Comparison of ENCODE assay signal across 21 mouse cellular contexts in genomic region chr11:30723438-30723837, GRCm38 (mm10). TPM values are rescaled to one million over a fixed set of nuclear protein-coding genes. Genes with fewer than 3 reads are reported as not detected.
A peak's percentile ranks its signal among the peaks of the same experiment; 100 is the strongest.
DNase-seq lines count a peak whose midpoint lies in the region; TF ChIP-seq lines count a peak whose summit lies in the region.
"Had no signal": no experiment of that assay in that cellular context is flagged by ENCODE, and none has a peak within 500 bp of the region (broad histone marks: within the 10 kb centered on the region; RNA-seq: fewer than 3 reads in every experiment).

No protein-coding gene starts in this region.

- no peaks in the 10 kb centered on the region for H3K27me3 ChIP-seq in ES-Bruce4 (ENCODE audit: control insufficient read depth, insufficient read depth, low read length, poor library complexity, severe bottlenecking)
- H3K27me3 ChIP-seq in kidney, adult 2 months (replicated peaks; ENCODE audit: control insufficient read depth, insufficient read depth, low read length) = no peaks in the 10 kb centered on the region
- H3K27me3 ChIP-seq: embryonic facial prominence, embryonic 13.5 days; embryonic facial prominence, embryonic 15.5 days; forebrain, embryonic 12.5 days had no signal

- H3K9me3 ChIP-seq in ES-Bruce4 (replicated peaks; ENCODE audit: control insufficient read depth, insufficient read depth, low read length, poor library complexity, severe bottlenecking) = peaks cover 14% of the 10 kb centered on the region
- H3K9me3 ChIP-seq: embryonic facial prominence, embryonic 13.5 days; embryonic facial prominence, embryonic 15.5 days; forebrain, embryonic 10.5 days; forebrain, embryonic 12.5 days; G1E had no signal

- H3K36me3 ChIP-seq in ES-Bruce4 (ENCODE audit: control insufficient read depth, insufficient read depth, low read length, poor library complexity, severe bottlenecking) = no peaks in the 10 kb centered on the region
- H3K36me3 ChIP-seq in kidney, adult 2 months (ENCODE audit: control insufficient read depth, insufficient read depth, low read length) = no peaks in the 10 kb centered on the region
- H3K36me3 ChIP-seq: embryonic facial prominence, embryonic 13.5 days; embryonic facial prominence, embryonic 15.5 days; forebrain, embryonic 10.5 days; forebrain, embryonic 12.5 days; G1E had no signal

- 59% methylated on average over 5 of the region's 5 CpGs for WGBS in kidney, adult 2 months

- no peak overlapping the region for H3K9ac ChIP-seq in ES-Bruce4 (ENCODE audit: low read depth, poor library complexity, severe bottlenecking)
- H3K9ac ChIP-seq: embryonic facial prominence, embryonic 13.5 days; embryonic facial prominence, embryonic 15.5 days; forebrain, embryonic 12.5 days had no signal

- H3K4me3 ChIP-seq in ES-Bruce4 (ENCODE audit: low read depth, low read length) = no peak overlapping the region
- no peak overlapping the region for H3K4me3 ChIP-seq in kidney, adult 2 months (ENCODE audit: insufficient read depth, low read depth, low read length)
- H3K4me3 ChIP-seq: embryonic facial prominence, embryonic 13.5 days; embryonic facial prominence, embryonic 15.5 days; erythroblast, embryonic 14.5 days; forebrain, embryonic 10.5 days; forebrain, embryonic 12.5 days had no signal

- DNase-seq in ES-CJ7 (ENCODE audit: low read depth, low spot score) = peak; percentile 85
- peak; percentile 87 for DNase-seq in R1 (ENCODE audit: low read depth, low spot score)
- DNase-seq in kidney, adult 2 months = no peak
- DNase-seq in right cerebral cortex, adult 2 months (ENCODE audit: low spot score in 2 of 2) = no peak
- DNase-seq in adrenal gland, postnatal 36 days = no peak
- DNase-seq: adrenal gland, adult 8-10 months; adrenal gland, postnatal 14 days; cerebellum, adult 11 months; cerebellum, adult 18-20 months; cerebellum, adult 8-10 months; cerebellum, adult 9-11 months; cerebellum, postnatal 14 days; cerebellum, postnatal 36 days; embryo, embryonic 11 days had no signal

- TF ChIP-seq EP300 in ES-Bruce4 (IDR thresholded peaks at IDR 0.05; ENCODE audit: insufficient read depth, low read depth, low read length) = peak; percentile 79; the same call in 1 of the 2 replicates

- no peak overlapping the region for H3K27ac ChIP-seq in ES-Bruce4 (ENCODE audit: insufficient read depth, low read length)
- no peak overlapping the region for H3K27ac ChIP-seq in kidney, adult 2 months (ENCODE audit: insufficient read depth, low read depth, low read length)
- H3K27ac ChIP-seq: embryonic facial prominence, embryonic 13.5 days; embryonic facial prominence, embryonic 15.5 days; forebrain, embryonic 10.5 days; forebrain, embryonic 12.5 days had no signal

- no peak for TF ChIP-seq POLR2A in ES-Bruce4 (IDR thresholded peaks at IDR 0.05; ENCODE audit: insufficient read depth, low read length)
- TF ChIP-seq POLR2A in kidney, adult 2 months (IDR thresholded peaks at IDR 0.05; ENCODE audit: low read depth, low read length) = no peak

- no peak for TF ChIP-seq CTCF in ES-Bruce4 (IDR thresholded peaks at IDR 0.05; ENCODE audit: low read depth, low read length)
- TF ChIP-seq CTCF in kidney, adult 2 months (conservative IDR thresholded peaks at IDR 0.05; ENCODE audit: insufficient read depth, insufficient read length, low read depth, low read length) = no peak

- H3K4me1 ChIP-seq in ES-Bruce4 (ENCODE audit: control insufficient read depth, insufficient read depth, low read length) = no peaks in the 10 kb centered on the region
- H3K4me1 ChIP-seq in kidney, adult 2 months (ENCODE audit: control insufficient read depth, insufficient read depth, low read length) = no peaks in the 10 kb centered on the region
- H3K4me1 ChIP-seq: embryonic facial prominence, embryonic 13.5 days; embryonic facial prominence, embryonic 15.5 days; forebrain, embryonic 10.5 days; forebrain, embryonic 12.5 days had no signal

RNA-seq across cellular contexts. Expression of gene Psme4, which starts 48.1 kb away (rescaled TPM):
- polyA plus RNA-seq in ES-Bruce4 (2011; ENCODE audit: insufficient read depth, insufficient read length, low read depth, missing spikeins) = 241 and 244 TPM in 2 replicates
- 15.4 and 19.7 TPM in 2 replicates for polyA plus RNA-seq in kidney, adult 2 months (2012; rRNA removed)
- total RNA-seq in adrenal gland, postnatal 36 days (2021) = 10 to 100 TPM; 58.9 to 81.1 TPM

Comparison
In these comparisons a context has a peak if more than half of its experiments do, and no peak if none do; other contexts are left out.
1. DNase-seq: peak in ES-CJ7 (single experiment) and R1 (single experiment); none in kidney, adult 2 months (single experiment), right cerebral cortex, adult 2 months (0 of 2) and adrenal gland, postnatal 36 days (0 of 2).
2. RNA of gene Psme4, which starts 48.1 kb away (polyA plus RNA-seq): 241 to 244 TPM in ES-Bruce4; 15.4 to 19.7 TPM in kidney, adult 2 months; every median in the first group is over 10 times any median in the second.